Mouse (Mus musculus): ENCODE measurements around the gene Usp17lb.
"Not testable (repeated sequence)": the region's sequence is repeated elsewhere in the genome, so short reads cannot be mapped to it uniquely, and the experiment has no call there.

Gene Usp17lb

DNA sequence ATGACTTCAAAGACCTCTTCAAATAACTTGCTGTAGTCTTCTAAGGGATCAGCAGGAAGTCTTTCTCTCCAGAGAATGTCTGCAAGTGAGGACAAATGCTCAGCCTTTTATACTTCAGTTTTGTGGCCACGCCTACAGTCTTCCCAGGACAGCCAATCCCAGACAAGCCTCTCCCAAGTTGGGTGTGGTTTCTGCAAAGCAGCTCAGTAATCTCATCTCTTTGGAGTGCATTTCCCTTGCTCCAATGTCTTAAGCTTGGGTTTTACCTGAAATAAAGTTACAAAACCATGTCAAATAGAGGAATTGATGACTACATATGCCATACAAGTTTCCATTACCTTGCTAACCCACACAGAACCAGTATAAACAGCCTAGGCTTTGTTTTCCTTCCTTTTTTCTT is at the start of gene Usp17lb:
Usp17lb (minus strand) TSS at position 101 of the 400 bp plus-strand sequence.
- DNase-seq (ENCODE audit: low spot score in 2 of 2), result no peak

DNA sequence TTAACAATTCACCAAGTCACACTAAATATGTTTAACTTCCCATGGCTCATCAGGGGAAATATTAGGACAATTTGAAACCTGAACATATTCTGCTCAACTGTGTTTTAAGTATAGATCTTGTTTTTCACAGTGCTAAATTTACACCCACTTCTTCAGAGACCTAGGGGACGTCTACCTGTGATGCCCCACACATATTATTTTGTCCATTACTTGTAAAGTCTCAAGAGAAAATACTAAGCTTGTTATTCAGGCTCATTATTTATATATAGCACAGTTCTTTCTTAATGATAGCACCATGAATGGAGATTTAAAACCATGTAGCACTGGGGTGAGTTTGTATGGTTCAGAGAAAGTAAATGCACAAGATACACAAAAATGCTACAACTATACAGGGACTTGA is 35.3 kb upstream of the Usp17lb start, which contains the start of gene Olfr665:
Olfr665 (plus strand) TSS at position 301 of the 400 bp plus-strand sequence.
- no peak for DNase-seq (ENCODE audit: low spot score in 2 of 2)

DNA sequence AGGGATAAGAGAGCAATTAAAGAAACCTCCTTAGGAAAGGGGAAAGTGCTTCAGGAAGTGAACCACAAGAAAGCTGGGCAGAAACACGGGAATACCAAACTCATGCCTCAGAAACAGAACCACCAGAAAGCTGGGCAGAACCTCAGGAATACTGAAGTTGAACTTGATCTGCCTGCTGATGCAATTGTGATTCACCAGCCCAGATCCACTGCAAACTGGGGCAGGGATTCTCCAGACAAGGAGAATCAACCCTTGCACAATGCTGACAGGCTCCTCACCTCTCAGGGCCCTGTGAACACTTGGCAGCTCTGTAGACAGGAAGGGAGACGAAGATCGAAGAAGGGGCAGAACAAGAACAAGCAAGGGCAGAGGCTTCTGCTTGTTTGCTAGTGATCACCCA is 19.0 kb upstream of the Usp17lb start:
- no peak for DNase-seq (ENCODE audit: low spot score in 2 of 2)

DNA sequence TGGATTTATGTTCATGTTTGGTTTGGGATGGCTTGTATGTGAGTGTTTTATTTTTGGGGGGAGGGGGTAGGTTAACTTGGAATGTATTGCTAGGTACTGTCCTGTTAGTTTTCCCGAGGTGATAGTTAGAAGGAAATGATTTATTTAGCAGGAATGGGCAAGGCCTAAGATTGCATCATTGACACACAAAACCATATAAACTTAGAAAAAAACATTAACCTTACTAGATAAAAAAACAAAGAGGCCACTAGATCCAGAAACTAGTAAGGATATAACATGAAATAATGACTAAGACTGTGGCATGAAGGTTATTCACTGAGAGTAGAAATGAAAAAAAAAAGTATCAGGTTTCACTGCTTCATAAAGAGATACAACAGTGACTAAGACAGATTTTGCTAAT is 15.3 kb upstream of the Usp17lb start:
- DNase-seq (ENCODE audit: low spot score in 2 of 2), result no peak

DNA sequence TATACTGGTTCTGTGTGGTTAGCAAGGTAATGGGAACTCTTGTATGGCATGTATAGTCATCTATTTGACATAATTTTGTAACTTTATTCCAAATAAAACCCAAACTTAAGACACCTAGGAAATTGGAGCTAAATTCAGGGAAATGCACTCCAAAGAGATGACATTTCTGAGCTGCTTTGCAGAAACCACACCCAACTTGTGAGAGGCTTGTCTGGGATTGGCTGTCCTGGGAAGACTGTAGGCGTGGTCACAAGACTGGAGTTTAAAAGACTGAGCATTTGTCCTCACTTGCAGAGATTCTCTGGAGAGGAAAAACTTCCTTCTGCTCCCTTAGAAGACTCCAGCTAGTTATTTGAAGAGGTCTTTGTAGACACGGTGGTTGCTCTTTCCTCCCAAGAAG is 14.3 kb upstream of the Usp17lb start, which contains the start of gene Usp17la:
Usp17la (plus strand) TSS at position 301 of the 400 bp plus-strand sequence.
- DNase-seq (ENCODE audit: low spot score in 2 of 2), result not testable (repeated sequence)

DNA sequence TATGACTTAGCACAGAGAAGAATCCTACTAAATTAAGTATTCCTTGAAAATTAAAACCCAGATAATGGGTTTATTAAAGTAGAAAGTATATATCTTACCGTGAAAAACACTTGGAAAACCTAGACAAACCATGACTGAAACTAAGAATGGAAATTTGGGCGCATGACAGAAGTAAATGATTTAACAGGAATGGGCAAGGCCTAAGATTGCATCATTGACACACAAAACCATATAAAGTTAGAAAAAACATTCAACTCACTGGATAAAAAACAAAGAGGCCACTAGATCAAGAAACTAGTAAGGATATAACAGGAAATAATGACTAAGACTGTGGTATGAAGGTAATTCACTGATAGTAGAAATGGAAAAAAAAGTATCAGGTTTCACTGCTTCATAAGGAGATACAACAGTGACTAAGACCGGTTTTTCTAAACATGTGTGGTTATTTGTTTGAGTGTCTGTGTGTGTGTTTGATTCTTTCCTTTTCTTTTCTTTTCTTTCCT is 12.9 kb upstream of the Usp17lb start:
- no peak for DNase-seq (ENCODE audit: low spot score in 2 of 2)

DNA sequence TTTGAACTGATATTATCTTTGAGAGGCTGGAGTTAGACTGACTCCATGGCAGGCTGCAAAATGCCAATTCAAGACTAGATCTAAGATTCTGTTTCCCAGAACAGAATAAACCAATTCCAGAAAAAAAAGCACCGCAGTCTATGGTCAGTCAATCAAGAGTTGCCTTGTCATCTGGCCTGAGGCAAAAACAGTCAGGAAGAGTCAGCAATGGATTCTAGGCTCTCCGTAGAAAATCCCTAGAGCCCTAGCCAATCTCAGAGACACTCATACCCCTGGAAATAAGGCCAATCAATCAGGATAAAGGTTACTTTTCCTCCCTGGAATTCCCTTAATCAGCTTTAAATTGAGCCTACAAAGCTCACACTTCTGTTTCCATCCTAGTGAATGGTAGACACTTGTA is 9.1 kb upstream of the Usp17lb start:
- not testable (repeated sequence) for DNase-seq (ENCODE audit: low spot score in 2 of 2)

DNA sequence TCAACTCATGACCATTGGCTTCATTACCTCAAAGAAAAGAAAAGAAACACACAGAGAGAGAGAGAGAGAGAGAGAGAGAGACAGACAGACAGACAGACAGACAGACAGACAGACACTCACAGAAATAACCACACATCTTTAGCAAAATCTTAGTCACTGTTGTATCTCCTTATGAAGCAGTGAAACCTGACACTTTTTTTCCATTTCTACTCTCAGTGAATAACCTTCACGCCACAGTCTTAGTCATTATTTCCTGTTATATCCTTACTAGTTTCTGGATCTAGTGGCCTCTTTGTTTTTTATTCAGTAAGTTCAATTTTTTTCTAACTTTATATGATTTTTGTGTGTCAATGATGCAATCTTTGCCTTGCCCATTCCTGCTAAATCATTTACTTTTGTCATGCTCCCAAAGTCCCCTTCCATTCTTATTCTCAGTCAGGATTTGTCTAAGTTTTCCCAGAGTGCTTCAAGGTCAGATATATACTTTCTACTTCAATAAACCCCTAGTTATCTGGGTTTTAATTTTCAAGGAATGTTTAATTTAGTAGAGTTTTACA is 1.4 kb upstream of the Usp17lb start:
- DNase-seq (ENCODE audit: low spot score in 2 of 2), result no peak

DNA sequence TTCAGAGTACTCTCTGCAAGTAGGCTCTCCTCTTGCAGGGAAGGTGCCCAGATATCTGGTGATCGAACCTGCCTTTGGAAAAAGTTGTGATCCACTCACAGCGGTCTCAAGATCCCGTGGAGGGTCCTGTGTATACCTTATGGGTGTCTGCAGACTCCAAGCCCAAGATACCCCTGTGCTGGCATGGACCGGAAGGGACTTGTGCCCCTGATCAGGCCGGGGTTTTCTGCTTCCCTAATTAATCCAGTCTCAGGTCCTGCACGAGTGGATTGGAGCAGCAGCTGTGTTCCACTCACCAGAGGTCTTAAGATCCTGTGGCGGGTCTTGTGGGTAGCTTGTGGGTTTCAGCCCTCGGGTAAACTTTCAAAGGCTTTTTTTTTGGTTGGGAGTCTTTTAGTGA is 32.1 kb downstream of the Usp17lb start:
- not testable (repeated sequence) for DNase-seq (ENCODE audit: low spot score in 2 of 2)

DNA sequence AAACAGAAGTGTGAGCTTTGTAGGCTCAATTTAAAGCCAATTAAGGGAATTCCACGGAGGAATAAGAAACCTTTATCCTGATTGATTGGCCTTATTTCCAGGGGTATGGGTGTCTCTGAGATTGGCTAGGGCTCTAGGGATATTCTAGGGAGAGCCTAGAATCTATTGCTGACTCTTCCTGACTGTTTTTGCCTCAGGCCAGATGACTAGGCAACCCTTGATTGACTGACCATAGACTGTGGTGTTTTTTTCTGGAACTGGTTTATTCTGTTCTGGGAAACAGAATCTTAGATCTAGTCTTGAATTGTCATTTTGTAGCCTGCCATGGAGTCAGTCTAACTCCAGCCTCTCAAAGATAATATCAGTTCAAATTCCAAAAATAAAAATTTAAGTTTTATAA is 51.6 kb downstream of the Usp17lb start:
- DNase-seq (ENCODE audit: low spot score in 2 of 2), result no peak

Data from left cerebral cortex, adult 9 months (tissue).